Mouse (Mus musculus) forebrain, embryonic 13.5 days (tissue): ENCODE data around the gene Thada. TPM values are rescaled to one million over a fixed set of nuclear protein-coding genes. Genes with fewer than 3 reads are reported as not detected.

Experiments used
- ATAC-seq: fragments of 200-750 bp; cut with Nextera tagmentation; 2 replicates; pipeline ENCODE4 v1.8.0; 2017
- H3K27ac ChIP-seq: fragments of 300-500 bp; sonication (generic); 2 replicates; pipeline ENCODE4 v1.5.1; 2015; ENCODE audit warnings: inconsistent platforms, mild to moderate bottlenecking, moderate library complexity
- H3K27me3 ChIP-seq: fragments of 300-500 bp; sonication (generic); 2 replicates; pipeline ENCODE4 v1.6.1; 2015; ENCODE audit warnings: mild to moderate bottlenecking, inconsistent platforms
- H3K36me3 ChIP-seq: fragments of 300-500 bp; sonication (generic); 2 replicates; pipeline ENCODE4 v1.6.1; 2015; ENCODE audit warnings: mild to moderate bottlenecking, inconsistent platforms; ENCODE audit not compliant: poor library complexity, severe bottlenecking
- H3K4me1 ChIP-seq: fragments of 300-500 bp; sonication (generic); 2 replicates; pipeline ENCODE4 v1.6.1; 2015; ENCODE audit warnings: inconsistent platforms
- H3K4me2 ChIP-seq: fragments of 300-500 bp; sonication (generic); 2 replicates; pipeline ENCODE4 v1.6.1; 2015; ENCODE audit warnings: inconsistent platforms, mild to moderate bottlenecking, moderate library complexity
- H3K4me3 ChIP-seq: fragments of 300-500 bp; sonication (generic); 2 replicates; pipeline ENCODE4 v1.5.1; 2015; ENCODE audit warnings: mild to moderate bottlenecking, inconsistent platforms
- H3K9ac ChIP-seq: fragments of 300-500 bp; sonication (generic); 2 replicates; pipeline ENCODE4 v1.6.1; 2015; ENCODE audit warnings: mild to moderate bottlenecking, inconsistent platforms
- H3K9me3 ChIP-seq: fragments of 300-500 bp; sonication (generic); replicated peaks from 2 replicates; pipeline ENCODE4 v1.6.1; 2016; ENCODE audit warnings: inconsistent platforms
- WGBS: fragments of 180-500 bp; shearing (Covaris S2); methylation state at CpG from one replicate; pipeline ENCODE4 v1.1.7; 2015; 5-methylcytosine and 5-hydroxymethylcytosine counted together
- polyA plus RNA-seq: library from polyadenylated mRNA; unstranded; fragments of >200 nt; fragmentation: Nextera tagmentation; extraction: Ambion mirVana; gene quantifications from 2 replicates; pipeline ENCODE4 v1.2.1, GENCODE M21; 2015

Gene Thada
- polyA plus RNA-seq, 1 experiment from 2014 or later = 6.9 TPM

DNA sequence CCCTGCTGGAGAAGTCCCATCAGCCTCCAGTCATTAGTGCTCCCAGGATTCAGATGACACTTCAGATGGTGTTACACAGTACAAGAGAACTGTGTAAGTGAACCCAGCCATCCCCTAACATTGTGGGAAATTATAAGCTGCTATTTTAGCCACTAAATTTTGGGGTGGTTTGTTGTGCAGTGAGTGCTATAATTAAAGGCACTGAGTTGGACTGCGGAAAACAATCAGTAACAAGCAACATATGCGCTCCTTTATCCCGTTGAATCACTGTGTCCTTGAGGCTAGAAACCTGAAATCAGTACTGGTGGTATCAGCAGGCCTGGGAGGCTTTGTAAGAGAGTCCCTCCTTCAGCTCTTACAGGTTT, 113.2 kb downstream of the Thada start:
- no peak overlapping the region for H3K4me2 ChIP-seq
- H3K27ac ChIP-seq = no peak overlapping the region
- no peak for ATAC-seq

DNA sequence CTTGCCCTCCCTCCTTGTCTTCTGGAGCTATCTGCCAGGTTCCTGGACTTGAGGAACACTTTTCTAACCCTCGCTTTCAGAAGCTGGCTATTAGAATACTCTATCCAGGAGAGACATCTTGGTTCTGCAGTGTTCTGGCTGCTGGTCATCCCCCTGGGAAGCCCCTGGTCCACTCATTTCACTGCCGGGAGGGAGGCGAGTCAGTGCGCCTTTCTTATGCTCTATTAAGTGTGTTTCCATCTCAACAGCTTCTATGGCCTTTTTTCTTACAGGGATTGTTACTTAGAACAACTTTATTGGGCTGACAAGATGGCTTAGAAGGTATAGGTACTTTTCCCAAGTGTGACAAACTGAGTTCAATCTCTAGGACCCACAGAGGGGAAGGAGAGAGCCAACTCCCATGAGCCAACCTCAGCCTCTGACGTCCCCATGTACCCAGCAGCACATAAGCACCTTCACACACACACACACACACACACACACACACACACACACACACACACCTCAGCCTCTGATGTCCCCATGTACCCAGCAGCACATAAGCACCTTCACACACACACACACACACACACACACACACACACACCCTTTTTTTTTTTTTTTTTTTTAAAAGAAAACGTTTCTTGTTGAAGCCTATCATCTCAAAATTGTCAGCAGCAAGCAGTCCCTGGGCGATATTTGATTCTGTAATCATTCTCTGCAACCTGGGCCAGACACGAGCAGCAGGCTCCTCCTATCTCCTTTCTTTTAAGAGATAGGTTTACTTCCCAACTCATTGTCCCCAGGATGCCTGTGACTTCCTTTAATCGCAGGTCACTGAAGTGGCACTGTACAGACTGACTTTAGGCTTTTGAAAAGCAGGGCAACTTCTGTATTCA, 113.9 kb downstream of the Thada start:
- no peaks in the 10 kb centered on the region for H3K9me3 ChIP-seq
- H3K4me1 ChIP-seq = peaks cover 18% of the 10 kb centered on the region
- no peak overlapping the region for H3K27ac ChIP-seq
- 0 out of 2 replicates have a peak, but pooled peaks cover 7% of the 10 kb centered on the region for H3K36me3 ChIP-seq
- no peak for ATAC-seq
- no peaks in the 10 kb centered on the region for H3K27me3 ChIP-seq
- no peak overlapping the region for H3K9ac ChIP-seq
- WGBS = 78% methylated on average over 9 of the region's 9 CpGs
- no peak overlapping the region for H3K4me2 ChIP-seq
- no peak overlapping the region for H3K4me3 ChIP-seq

More for the DNA sequence above, 113.2 kb downstream of the Thada start:
- Histone ChIP-seq H3K4me1 (peaks cover 18% of the 10 kb centered on the region), H3K9ac (no peak overlapping the region), H3K36me3 (0 out of 2 replicates have a peak, but pooled peaks cover 7% of the 10 kb centered on the region), H3K27me3 (no peaks in the 10 kb centered on the region), H3K9me3 (no peaks in the 10 kb centered on the region), H3K4me3 (no peak overlapping the region)
- WGBS = 82% methylated on average over 3 of the region's 3 CpGs

DNA sequence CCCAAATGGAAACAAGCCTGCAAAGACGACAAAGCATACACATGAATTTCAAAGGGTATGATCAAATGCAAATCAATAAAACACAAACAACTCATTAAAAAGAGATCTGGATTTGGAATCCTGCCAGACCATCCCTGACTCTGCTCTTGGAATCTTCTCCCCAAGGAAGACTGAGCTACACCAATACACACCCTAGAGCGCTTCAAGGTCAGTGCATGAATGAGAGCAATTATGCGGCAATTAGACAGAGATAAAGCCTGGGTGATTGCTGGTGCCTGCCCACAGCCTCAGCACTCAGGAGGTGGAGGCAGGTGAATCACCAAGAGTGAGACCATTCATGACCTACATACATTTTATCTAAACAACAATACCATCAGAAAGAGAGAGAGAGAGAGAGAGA, 114.7 kb downstream of the Thada start:
- Histone ChIP-seq H3K27me3 (no peaks in the 10 kb centered on the region), H3K27ac (no peak overlapping the region), H3K9me3 (no peaks in the 10 kb centered on the region), H3K36me3 (peaks cover 11% of the 10 kb centered on the region; the same call in 1 of the 2 replicates), H3K9ac (no peak overlapping the region), H3K4me1 (peaks cover 18% of the 10 kb centered on the region), H3K4me3 (no peak overlapping the region), H3K4me2 (no peak overlapping the region)
- ATAC-seq = peak; percentile 68; the same call in 1 of the 2 replicates
- WGBS = 28% methylated on average over 3 of the region's 3 CpGs

DNA sequence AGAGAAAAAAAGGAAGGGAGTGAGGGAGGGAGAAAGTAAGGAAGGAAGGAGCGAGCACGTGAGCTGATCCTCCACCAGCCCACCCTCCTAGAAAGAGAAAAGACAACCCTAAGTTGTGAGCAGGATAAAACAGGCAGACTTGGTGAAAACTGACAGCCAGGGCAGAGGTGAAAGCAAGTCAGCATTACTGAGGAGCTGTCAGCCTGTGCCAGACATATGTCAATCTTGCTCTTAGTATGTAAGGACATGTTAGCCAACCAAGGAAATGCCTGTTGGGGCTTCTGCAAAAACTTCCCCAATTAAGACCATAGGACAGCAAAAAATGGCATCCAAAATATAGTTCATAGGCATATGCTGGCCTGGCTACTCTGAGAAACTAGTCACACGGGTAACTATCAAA, 117.1 kb downstream of the Thada start:
- Histone ChIP-seq H3K27me3 (no peaks in the 10 kb centered on the region), H3K4me1 (peaks cover 15% of the 10 kb centered on the region), H3K9me3 (no peaks in the 10 kb centered on the region), H3K4me3 (no peak overlapping the region), H3K9ac (no peak overlapping the region), H3K27ac (no peak overlapping the region), H3K36me3 (peaks cover 20% of the 10 kb centered on the region), H3K4me2 (no peak overlapping the region)
- 91% methylated on average over 3 of the region's 3 CpGs for WGBS
- no peak for ATAC-seq

DNA sequence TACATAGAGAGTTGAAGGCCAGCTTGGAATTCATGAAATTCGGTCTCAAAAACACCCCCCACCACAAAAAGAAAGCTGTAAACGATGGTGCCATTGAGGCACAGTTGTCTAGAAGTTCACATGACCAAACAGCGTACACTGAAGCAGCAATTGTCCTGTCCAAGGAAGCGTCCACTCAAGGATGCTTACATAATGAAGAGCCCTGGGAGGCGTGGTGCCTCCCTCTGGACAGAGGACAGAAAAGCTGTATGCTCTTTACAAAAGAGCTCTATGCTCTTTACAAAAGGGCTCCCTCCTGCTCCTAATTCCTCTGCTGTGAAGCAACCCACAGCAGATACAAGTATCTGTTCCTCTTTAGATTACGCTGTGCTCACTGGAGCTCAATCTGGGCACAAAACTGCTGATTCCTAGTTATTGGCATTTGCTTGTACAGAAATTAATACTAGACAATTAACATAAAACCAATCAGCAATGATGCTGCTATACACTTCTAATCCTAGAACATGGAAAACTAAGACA, 123.6 kb downstream of the Thada start:
- WGBS = 32% methylated on average over 6 of the region's 6 CpGs
- Histone ChIP-seq H3K27me3 (no peaks in the 10 kb centered on the region), H3K9me3 (no peaks in the 10 kb centered on the region), H3K4me2 (no peak overlapping the region), H3K36me3 (peaks cover 13% of the 10 kb centered on the region), H3K4me3 (no peak overlapping the region), H3K4me1 (peaks cover 6% of the 10 kb centered on the region; the same call in 1 of the 2 replicates), H3K27ac (no peak overlapping the region), H3K9ac (no peak overlapping the region)
- no peak for ATAC-seq

DNA sequence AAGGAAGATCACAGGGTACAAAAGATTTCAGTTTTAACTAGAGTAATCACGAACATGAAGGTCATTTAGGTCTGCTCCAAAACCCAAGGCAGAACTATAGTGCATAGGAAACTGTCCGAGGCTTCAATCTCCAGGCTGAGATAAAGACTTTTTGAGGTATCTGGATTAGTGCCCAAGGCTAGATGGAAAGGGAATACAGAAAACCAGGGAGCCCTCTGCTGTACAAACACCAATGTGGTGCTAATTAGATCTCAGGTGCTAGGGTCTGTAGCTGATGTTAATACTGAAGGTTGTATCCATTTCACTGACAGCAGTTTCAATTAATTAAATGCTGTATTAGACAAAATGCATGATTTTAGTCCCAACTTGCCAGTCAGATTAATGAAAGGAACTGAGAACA, 124.3 kb downstream of the Thada start:
- no peak for ATAC-seq
- WGBS = 73% methylated on average over 2 of the region's 2 CpGs
- Histone ChIP-seq H3K27me3 (no peaks in the 10 kb centered on the region), H3K4me2 (no peak overlapping the region), H3K27ac (no peak overlapping the region), H3K9ac (no peak overlapping the region), H3K9me3 (no peaks in the 10 kb centered on the region), H3K4me1 (peaks cover 6% of the 10 kb centered on the region; the same call in 1 of the 2 replicates), H3K36me3 (peaks cover 13% of the 10 kb centered on the region), H3K4me3 (no peak overlapping the region)

DNA sequence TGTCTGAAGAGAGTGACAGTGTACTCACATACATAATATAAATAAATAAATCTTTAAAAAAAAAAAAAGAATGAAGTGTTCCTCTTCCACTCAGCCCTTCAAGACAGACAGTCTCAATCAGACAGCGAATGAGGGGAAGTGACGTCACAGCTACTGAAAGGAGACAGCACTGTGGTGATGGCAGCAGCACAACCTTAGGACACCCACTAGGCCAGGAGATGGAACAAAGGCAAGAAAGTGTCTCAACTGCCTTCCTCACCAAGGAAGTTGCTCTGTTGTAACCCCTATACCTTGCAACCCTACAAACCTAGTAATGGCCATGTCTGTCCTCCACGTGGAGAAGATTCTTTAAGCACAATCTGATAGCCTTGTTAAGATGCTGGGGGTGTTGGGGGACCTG, 125.4 kb downstream of the Thada start:
- 94% methylated on average over 3 of the region's 3 CpGs for WGBS
- Histone ChIP-seq H3K27me3 (no peaks in the 10 kb centered on the region), H3K9me3 (no peaks in the 10 kb centered on the region), H3K9ac (no peak overlapping the region), H3K4me2 (no peak overlapping the region), H3K36me3 (peaks cover 10% of the 10 kb centered on the region; the same call in 1 of the 2 replicates), H3K4me3 (no peak overlapping the region), H3K27ac (no peak overlapping the region), H3K4me1 (peaks cover 6% of the 10 kb centered on the region; the same call in 1 of the 2 replicates)
- ATAC-seq = no peak

DNA sequence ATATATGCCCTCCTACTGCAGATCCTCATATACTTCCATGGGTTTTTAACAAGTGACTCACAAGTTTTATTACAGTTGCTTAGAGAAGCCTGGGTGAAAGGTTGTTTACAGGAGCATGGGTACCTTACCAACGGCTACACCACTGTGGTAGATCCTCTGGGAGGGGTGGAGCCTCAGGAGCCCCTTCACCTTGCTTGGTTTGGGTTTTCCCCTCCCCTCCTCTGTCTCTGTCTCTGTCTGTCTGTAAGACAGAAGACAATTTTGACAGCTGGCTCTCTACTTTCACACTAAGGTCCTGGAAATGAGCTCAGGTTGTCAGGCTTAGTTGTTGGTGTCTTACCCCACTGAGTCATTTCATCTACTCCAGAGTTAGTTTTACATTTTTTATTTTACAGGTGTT, 130.0 kb downstream of the Thada start:
- WGBS = 64% methylated on average over 1 of the region's 1 CpGs
- H3K9me3 ChIP-seq = no peaks in the 10 kb centered on the region
- H3K9ac ChIP-seq = no peak overlapping the region
- H3K4me3 ChIP-seq = no peak overlapping the region
- ATAC-seq = no peak
- H3K36me3 ChIP-seq = 0 out of 2 replicates have a peak, but pooled peaks cover 16% of the 10 kb centered on the region
- H3K4me1 ChIP-seq = peaks cover 5% of the 10 kb centered on the region; the same call in 1 of the 2 replicates
- no peaks in the 10 kb centered on the region for H3K27me3 ChIP-seq
- no peak overlapping the region for H3K4me2 ChIP-seq
- H3K27ac ChIP-seq = no peak overlapping the region

DNA sequence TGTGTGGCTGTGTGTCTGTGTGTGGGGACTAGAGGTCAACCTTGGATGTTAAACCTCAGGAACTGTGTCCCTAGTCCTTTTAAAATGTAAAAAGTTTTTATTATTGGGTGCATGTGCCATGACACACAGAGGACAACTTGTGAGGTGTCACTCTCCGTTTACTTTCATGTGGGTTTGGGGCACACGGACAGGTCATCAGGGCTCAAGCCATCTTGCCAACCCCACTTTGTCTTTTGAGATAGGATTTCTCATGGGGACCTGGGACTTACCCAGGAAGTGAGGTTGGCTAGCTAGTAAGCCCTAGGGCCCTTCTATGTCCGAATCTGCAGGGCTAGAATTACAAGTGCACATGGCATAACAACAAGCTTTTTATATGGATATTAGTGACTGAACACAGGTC, 130.9 kb downstream of the Thada start:
- no peak overlapping the region for H3K4me2 ChIP-seq
- no peak for ATAC-seq
- no peak overlapping the region for H3K27ac ChIP-seq
- no peak overlapping the region for H3K4me3 ChIP-seq
- H3K9ac ChIP-seq = no peak overlapping the region
- no peaks in the 10 kb centered on the region for H3K9me3 ChIP-seq
- peaks cover 6% of the 10 kb centered on the region; the same call in 1 of the 2 replicates for H3K4me1 ChIP-seq
- 0 out of 2 replicates have a peak, but pooled peaks cover 16% of the 10 kb centered on the region for H3K36me3 ChIP-seq
- no peaks in the 10 kb centered on the region for H3K27me3 ChIP-seq
- 89% methylated on average over 3 of the region's 3 CpGs for WGBS

DNA sequence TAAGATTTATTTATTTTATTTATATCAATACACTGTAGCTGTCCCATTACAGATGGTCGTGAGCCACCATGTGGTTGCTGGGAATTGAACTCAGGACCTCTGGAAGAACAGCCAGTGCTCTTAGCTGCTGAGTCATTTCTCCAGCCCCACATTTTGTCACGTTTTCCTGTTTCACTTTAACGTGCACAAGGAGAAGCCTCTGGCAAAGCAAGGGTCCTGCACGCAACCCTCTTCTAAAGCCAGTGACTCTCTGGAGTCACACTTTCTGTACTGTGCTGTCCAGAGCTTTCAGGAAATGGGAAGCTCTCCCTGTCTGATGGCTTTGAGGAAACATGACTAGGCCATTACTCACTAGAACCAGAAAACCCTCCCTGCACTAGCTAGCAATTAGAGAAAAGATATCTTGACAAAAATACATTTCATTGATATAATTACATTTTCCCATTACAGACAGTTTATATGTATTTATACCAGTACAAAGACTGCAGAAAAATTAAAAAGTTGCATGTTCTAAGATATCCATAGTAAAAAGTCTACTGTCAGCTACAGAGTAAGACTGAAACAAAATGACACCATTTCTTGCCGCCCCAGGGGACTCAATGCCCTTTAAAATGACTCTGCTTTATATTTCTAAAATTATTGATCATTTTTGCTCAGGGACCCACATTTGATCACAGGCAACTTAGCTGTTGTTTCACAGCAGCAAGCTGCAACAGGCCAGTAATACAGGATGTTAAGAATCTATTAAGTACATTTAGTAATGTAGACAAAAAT, 131.6 kb downstream of the Thada start:
- Histone ChIP-seq H3K4me3 (no peak overlapping the region), H3K27me3 (no peaks in the 10 kb centered on the region), H3K27ac (no peak overlapping the region), H3K36me3 (0 out of 2 replicates have a peak, but pooled peaks cover 16% of the 10 kb centered on the region), H3K9me3 (no peaks in the 10 kb centered on the region), H3K4me1 (peaks cover 6% of the 10 kb centered on the region; the same call in 1 of the 2 replicates), H3K9ac (no peak overlapping the region), H3K4me2 (no peak overlapping the region)
- 84% methylated on average over 5 of the region's 5 CpGs for WGBS
- ATAC-seq = no peak

DNA sequence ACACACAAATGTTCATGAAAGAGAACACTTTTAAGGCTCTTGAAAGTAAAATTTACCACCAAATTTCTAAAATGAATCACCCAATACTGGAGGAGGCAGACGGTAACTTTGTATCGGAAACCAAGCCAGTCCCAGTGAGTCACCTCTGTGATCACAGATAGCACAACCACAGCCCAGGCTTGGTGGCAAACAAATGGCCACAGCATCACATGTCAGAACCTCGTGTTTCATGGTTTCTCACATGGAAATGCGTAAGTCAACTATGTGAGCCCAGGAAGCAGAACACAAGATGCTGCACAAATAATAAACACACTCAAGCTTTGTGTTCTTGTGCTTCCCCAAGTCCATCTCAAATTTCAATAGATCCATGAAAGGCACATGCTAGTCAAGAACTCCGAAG, 133.1 kb downstream of the Thada start:
- Histone ChIP-seq H3K4me1 (peaks cover 6% of the 10 kb centered on the region; the same call in 1 of the 2 replicates), H3K36me3 (0 out of 2 replicates have a peak, but pooled peaks cover 16% of the 10 kb centered on the region), H3K4me3 (no peak overlapping the region), H3K9ac (no peak overlapping the region), H3K9me3 (no peaks in the 10 kb centered on the region), H3K27me3 (no peaks in the 10 kb centered on the region), H3K4me2 (no peak overlapping the region), H3K27ac (no peak overlapping the region)
- ATAC-seq = no peak
- WGBS = 93% methylated on average over 5 of the region's 5 CpGs

DNA sequence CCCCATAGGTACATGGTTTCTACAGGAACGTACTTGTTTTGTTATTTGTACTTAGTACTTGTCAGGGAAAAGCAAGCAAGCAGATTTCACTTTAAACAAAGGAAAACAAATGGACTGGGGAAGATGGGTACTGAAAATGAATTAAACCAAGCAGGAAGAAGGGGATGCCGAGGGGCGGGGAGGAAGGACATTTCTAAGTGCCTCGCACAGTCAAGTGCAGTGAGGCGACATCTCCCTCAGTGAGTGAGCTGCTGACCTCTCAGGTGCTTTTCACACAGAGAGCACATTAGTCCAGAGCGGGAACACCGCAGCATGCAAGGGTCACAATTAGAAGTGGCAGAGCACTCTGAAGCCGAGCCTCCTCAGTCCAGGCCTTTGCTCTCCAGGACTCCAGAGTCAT, 135.0 kb downstream of the Thada start:
- H3K4me2 ChIP-seq = no peak overlapping the region
- 80% methylated on average over 8 of the region's 8 CpGs for WGBS
- H3K27ac ChIP-seq = no peak overlapping the region
- H3K27me3 ChIP-seq = no peaks in the 10 kb centered on the region
- no peak overlapping the region for H3K9ac ChIP-seq
- peaks cover 6% of the 10 kb centered on the region; the same call in 1 of the 2 replicates for H3K4me1 ChIP-seq
- no peak for ATAC-seq
- H3K4me3 ChIP-seq = no peak overlapping the region
- no peaks in the 10 kb centered on the region for H3K9me3 ChIP-seq
- 0 out of 2 replicates have a peak, but pooled peaks cover 16% of the 10 kb centered on the region for H3K36me3 ChIP-seq
